Mouse (Mus musculus): Measurements from ENCODE around the gene Tmod2.
"Not testable (repeated sequence)": the region's sequence is repeated elsewhere in the genome, so short reads cannot be mapped to it uniquely, and the experiment has no call there.

Tmod2 gene

DNA sequence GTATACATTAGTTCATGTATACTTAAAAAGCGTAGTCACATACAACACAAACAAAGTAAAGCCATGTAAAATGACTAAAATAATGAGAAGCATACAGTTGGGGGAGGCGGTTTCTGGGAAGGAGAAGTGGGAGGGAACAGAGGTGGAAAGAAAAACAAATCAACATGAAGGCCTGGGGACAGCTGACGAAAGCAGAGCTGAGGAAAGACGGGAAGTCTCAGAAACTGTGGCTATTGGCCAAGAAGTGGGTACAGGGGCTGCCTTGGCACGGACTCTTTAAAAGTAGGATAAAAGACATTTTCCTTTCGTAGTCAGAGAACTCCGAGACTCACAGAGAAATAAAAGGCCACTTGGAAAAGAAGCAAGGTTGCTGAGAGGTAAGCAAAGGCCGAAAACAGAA, 62.1 kb downstream of the Tmod2 start:
- DNase-seq, result no peak

DNA sequence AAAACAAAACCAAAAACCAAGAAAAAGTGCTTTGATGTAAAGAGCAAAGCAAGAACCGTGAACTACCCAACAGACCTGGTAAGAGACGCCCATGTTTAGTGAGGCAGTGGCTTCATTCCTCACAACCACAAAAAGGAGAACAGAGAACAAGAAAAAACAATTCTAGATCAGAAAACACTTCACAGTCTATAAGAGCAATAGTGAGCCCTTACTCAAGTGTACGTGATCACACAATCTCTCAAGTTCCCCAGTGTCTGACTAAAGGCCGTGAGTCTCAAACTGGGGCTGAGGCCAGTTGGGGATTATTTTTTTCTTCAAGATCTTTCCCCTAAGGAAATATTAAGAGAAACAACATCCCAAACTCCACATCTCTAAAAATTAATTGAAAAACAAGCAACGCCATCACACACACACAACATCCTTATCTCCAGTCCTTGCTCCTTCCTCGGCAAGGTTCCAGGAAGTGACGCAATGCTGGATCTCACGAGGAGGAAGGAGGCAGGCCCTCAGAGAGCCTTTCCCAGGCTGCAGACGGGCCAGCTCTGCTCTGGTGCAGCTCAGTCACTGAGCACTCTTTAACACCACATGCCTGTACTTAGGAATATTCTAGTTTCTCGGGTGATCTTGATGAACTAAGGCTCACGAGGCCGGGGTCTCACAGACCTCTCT, 64.1 kb downstream of the Tmod2 start:
- DNase-seq, result peak in 1 of 2 experiments; percentile 25

DNA sequence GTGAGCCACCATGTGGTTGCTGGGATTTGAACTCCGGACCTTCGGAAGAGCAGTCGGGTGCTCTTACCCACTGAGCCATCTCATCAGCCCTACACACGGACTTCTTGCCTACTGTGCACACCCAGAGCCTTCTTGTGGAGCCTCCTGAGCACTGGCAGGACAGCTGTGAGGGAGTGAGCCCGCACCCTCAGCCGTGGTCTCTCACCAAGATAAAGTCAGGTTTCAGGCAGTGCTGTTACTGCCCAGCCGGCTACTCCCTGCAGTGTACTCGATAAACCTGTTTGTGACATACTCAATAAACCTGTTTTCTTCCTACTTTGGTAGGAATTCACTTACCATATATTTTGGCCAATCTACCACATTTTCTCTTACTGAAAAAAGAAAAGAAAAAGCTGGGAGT, 65.6 kb downstream of the Tmod2 start:
- no peak for DNase-seq

DNA sequence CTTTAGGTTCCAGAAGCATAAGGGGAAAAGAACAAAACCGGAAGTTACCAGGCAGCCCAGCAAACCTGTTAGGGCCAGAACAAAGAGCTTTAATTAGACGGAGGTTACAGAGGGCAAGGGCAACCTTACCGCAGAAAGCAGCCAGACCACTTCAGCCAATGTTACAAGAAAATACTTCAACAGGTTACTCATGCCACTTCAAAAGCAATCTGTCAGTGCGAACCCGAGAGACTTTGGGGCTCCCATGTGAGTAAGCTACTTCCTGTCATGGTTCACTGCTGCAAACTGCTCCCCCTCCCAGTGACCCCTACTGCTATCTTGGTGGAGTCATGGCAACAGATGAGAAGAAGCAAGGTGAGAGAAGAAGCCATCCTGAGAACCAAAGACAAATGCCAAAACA, 69.6 kb downstream of the Tmod2 start:
- DNase-seq, result no peak

DNA sequence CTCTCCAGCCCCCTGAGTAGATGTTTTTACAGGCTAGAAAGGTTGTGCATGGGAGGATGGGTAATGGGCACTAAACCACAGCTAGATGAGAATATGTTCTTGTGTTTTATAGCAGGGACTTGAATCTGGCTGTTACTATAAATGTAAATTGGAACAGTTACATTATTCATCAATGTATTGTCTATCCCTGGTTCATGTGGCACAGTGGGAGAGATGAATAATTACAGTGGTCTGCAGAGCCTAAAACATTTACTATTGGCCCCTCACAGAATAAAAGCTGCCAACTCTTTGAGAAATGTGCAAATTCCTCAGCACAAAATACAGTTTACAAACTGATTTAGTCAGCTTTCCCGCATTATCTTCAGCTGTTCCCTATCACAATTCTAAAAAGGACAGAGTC, 74.7 kb downstream of the Tmod2 start:
- DNase-seq, result no peak

DNA sequence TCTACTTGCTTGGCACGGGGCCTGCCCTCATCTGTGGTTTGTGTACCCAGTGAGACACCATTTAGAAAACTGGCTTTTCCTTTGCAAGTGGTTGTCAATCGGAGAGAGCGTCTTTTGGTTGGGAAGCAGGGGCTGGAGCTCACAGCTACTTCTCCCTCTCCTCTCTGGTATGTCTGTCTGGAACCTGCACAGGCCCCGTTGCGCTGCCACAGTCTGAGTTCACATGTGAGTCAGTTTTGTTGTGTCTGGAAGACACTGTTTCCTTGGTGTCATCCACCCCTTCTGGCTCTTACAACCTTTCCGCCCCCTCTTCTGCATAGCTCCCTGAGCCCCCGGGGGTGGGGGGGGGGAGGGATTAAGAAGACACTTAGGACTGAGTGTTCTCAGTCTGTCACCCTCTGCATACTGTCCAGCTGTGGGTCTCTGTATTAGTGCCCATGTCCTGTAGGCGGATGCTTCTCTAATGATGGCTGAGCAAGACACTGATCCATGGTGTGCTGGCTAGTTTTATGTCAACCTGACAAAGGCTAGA, 76.6 kb downstream of the Tmod2 start:
- DNase-seq, result no peak

DNA sequence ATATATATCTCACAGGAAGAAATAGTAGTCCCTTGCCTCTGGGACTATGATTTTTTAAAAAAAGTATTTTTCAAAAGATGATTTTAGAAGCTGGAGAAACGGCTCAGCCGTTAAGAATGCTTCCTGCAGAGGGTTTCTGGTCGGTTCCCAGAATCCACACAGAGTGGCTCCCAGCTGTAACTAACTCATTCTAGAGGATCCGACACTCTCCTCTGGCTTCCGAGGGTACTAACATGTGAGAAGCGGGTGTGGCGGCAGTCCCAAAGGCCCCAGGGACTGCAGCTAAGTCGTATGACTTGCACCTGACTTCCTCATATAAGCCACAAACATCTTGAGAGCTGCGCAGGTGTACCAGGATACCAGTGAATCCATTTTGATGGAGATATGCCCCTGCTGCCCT, 78.1 kb downstream of the Tmod2 start:
- DNase-seq, result not testable (repeated sequence)

DNA sequence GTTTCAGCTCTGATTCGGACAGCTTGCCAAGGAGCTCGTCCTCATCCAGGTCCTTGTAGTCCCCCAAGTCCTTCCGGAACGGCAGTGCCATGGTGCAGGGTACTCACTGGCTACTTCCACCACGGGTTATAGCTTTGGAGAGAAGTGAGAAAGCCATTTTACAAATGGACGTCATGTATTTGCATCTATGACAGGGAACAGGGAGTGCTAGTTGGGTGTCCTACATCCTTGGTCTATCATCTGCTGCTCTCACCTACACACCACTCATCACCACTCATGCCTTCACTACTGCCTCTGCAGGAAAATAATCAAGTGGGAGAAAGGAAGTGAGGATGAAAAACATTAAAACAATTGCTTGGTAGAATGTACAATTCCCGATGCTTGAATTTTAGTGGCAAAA, 78.7 kb downstream of the Tmod2 start:
- no peak for DNase-seq

DNA sequence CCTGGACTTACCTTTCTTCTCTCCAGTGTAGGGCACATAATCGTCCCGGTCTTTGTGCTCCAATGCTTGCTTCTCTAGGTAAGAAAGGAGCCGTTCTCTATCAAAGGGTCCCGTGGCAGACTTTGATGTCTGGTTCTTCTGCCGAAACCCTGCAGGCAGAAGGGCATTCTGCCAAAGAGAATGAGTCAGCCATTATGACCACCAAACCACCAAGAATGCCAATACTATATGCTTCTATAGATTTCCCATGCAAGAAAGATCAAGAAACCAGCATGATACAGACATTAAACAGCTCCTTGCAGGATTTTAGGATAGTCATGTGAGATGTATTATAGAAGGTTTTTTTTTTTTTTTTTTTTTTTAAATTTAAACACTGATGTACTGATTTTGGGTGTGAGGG, 81.8 kb downstream of the Tmod2 start:
- DNase-seq, result peak in 1 of 2 experiments; percentile 25

DNA sequence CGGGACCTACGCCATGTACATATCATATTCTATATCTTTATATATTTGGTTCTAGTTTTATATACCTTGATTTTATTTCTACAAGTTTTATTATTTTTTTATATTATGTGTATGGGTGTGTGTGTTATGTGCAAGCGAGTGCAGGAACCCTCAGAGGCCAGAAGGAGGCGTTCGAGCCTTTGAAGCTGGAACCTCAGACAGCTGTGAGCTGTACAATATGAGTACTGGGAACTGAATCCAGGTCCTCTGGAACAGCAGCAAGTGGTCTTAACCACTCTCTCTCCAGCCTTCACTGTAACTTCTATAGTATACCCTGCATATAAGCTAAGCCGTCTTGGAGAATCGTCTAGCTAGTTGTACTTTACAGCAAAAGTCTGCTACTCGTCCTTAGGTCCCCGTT, 83.0 kb downstream of the Tmod2 start:
- no peak for DNase-seq

DNA sequence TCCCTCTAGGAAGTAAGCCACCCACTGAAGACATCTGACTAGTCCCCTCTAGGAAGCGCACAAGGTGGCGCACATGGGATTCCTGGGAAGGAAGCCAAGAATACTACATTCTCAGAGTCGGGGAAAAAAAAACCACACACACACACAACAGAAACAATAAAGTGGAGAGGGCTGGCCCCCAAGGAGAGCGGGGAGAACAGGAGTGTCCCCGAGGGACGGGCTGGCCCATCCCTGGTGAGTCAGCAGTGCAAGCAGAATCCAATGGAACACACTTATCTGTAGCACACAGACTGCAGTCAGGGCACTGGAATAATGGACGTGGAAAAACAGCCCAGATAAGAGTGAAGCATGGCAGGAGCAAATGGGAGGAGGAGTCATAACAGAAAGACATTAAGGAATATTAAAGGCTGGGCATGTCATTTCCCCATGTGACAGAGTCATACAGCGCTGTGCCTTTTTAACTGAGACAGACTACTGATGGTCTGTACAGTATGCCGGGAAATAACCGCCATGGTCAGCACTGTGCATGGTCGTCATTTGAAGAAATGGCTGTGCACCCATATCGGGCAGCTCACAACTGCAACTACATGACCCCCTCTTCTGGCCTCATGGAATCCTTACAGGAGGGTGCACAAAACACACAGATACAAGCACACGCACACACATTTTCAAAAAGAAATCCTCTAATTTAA, 83.6 kb downstream of the Tmod2 start:
- DNase-seq, result no peak

DNA sequence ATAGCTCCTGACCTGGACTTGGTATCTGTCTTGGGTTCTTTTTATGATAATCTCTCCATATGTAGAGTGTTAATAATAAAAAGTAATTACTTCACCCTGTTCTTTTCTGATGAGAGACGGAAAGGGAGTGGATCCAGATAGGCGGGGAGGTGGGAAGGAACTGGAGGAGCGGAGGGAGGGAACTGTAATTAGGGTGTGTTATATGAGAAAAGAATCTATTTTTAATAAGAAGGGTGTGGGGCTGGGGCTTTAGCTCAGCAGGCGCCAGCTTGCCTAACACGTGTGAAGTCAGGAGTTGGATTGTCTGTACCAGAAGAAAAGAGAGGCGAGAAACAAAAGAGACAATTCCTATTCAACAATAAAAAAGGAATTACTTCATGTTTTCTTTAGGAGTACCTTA, 87.5 kb downstream of the Tmod2 start:
- no peak for DNase-seq

DNA sequence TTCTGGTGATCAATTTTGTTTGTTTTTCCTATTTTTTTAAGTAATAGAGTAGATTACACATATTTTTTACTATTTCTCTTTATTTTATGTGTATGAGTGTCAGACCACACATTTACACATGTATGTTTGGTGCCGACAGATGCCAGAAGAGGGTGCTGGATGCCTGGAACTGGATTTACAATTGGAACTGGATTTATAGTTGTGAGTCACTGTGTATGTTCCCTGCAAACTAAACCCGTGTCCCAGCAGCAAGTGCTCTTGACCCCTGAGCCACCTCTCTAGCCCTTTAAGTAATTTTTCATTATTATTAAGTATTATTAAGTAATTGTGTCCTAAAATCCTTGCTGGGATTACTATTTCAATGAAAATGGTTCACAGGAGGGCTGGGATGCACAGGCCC, 88.9 kb downstream of the Tmod2 start:
- DNase-seq, result no peak

DNA sequence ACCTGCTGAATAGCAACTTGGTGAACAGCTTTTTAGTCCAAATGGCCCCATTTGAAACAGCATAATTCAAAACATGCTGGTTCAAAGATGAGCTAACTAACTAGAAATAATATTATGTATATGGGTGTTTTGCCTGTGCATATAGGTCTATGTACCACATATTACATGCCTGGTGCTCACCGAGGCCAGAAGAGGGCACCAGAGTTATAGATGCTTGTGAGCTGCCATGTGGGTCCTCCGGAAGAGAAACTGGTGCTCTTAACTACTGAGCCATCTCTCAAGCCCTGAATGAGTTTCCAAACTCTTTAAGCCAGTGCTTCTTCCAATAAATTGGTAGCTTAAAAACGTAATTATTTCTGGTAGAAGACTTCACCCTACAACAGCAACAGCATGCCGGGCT, 89.3 kb downstream of the Tmod2 start:
- DNase-seq, result peak; percentile 37 to 43

DNA sequence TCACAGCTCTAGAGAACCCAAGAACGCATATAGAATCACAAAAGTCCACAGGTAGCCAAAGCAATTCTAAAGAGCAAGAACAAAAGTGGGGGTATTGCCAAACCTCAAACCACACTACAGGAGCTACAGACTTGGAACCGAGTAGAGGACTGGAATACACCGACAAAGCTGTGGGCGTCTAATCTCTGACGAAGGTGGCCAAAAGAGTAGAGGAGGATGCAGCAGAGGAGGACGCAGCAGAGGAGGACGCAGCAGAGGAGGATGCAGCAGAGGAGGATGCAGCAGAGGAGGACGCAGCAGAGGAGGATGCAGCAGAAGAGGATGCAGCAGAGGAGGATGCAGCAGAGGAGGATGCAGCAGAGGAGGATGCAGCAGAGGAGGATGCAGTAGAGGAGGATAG, 90.2 kb downstream of the Tmod2 start:
- no peak for DNase-seq

DNA sequence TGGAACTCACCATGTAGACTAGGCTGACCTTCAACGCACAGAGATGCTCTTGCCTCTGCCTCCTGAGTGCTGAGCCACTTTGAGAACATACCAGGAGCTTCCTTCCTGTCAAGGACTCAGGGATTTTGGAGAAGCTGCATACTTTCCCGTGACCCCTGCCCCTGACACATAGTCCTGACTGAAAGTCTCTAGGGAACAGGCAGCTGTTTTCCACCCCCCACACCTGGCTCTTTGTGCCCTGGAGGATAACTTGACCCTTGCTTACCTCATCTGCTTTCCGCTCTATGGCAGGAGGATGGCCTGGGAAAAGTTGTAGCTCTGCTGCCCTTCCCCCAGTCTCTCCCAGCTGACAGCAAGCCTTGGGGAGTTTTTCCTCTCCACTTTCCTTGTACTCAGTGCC, 93.4 kb downstream of the Tmod2 start:
- no peak for DNase-seq

Measured in cerebellum, adult 18-20 months (tissue).